Mouse (Mus musculus): ENCODE results near the gene Rps6ka5.
A peak's percentile ranks its signal among the peaks of the same experiment; 100 is the strongest.

Rps6ka5 gene

GRCm38 (mm10) chr12:100530871-100531270 lies 195.9 kb downstream of the Rps6ka5 start:
- no peak for DNase-seq (ENCODE audit: low spot score in 2 of 2)

GRCm38 (mm10) chr12:100529651-100530050 lies 197.1 kb downstream of the Rps6ka5 start:
- DNase-seq (ENCODE audit: low spot score in 2 of 2), result no peak

DNA sequence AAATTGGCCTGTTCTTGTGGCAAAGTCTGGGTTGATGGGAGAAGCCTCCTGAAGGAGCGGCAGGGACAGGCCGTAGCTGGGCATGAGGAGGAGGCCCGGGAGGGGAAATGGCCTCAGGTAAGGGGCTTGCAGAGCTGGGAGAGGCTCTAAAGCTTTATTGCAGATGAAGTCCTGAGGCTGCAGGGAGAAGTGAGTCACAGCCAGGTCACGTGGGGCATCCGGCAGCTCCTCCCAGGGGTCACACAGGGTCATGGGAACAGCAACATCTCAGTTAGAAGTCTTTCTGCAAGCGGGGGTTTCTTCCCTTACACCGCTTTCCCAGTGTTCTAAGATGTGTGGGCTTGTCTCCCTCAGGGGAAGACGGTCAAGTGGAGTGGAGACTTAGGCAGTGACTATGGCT lies 197.6 kb downstream of the Rps6ka5 start:
- DNase-seq (ENCODE audit: low spot score in 2 of 2), result no peak

- no peak for DNase-seq (ENCODE audit: low spot score in 2 of 2)
Observed at GRCm38 (mm10) chr12:100528246-100528645, 198.5 kb downstream of the Rps6ka5 start.

DNA sequence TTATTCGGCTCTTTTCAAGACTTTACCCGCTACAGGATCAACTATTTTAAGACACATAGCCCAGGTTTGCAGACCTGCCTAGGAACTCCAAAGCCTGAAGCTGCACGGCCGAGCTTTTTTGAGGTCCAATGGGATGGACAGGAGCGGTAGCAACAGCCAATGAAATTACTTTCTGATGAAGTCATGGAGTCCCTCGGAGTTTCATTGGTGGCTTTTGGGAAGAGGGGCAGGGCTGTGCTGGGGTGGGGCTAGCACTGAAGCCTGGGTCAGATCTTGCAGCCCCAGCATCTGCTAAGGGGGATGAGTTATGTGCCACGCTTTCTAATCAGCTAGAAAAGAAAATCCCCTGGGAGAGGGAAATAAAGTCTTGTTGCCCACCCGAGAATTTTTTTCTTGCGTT lies 199.0 kb downstream of the Rps6ka5 start:
- DNase-seq (ENCODE audit: low spot score in 2 of 2), result peak; percentile 73 to 76

GRCm38 (mm10) chr12:100527241-100527640 lies 199.5 kb downstream of the Rps6ka5 start:
- DNase-seq (ENCODE audit: low spot score in 2 of 2), result no peak

- no peak for DNase-seq (ENCODE audit: low spot score in 2 of 2)
Observed at GRCm38 (mm10) chr12:100525939-100526338, 200.8 kb downstream of the Rps6ka5 start.

- peak in 1 of 2 experiments; percentile 28 for DNase-seq (ENCODE audit: low spot score in 2 of 2)
Observed at GRCm38 (mm10) chr12:100520794-100521186, 206.0 kb downstream of the Rps6ka5 start, which contains the start of gene Ttc7b. Ttc7b (minus strand) TSS chr12:100520826.

DNA sequence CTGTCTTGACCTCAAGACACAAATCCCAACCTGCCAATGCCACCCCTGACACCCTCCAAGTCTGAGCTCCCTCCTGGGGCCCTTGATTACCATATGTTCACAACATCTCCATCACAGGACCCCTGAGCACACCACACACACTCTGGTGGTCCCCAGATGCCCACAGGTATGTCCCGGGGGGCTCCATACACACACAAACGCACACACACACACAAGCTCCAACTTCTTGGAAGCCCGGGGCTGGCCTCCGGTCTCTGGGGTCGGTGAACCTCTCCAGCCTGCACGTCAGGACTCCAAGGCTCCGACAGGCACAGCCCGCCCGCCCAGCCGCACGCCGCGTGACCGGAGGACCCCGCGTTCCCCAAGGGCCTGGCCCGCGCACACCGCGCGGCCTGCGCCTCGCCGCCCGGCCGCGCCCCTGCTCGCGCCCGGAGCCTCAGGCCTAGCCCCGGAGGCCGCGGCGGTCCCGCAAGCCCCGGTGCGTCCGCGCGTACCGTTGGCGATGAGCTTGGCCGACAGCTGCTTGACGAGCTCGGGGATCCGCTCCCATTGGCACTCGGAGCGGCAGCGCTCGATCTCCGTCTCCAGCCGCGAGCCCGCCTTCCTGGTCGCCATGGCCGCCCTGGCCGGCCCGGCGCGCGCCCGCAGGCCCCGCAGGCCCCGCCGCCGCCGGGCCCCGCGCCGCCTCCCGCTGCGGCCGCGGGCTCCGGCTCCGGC lies 206.5 kb downstream of the Rps6ka5 start:
- DNase-seq (ENCODE audit: low spot score in 2 of 2), result peak in 1 of 2 experiments; percentile 40

- DNase-seq (ENCODE audit: low spot score in 2 of 2), result no peak
Observed at GRCm38 (mm10) chr12:100519684-100520076, 207.1 kb downstream of the Rps6ka5 start.

DNA sequence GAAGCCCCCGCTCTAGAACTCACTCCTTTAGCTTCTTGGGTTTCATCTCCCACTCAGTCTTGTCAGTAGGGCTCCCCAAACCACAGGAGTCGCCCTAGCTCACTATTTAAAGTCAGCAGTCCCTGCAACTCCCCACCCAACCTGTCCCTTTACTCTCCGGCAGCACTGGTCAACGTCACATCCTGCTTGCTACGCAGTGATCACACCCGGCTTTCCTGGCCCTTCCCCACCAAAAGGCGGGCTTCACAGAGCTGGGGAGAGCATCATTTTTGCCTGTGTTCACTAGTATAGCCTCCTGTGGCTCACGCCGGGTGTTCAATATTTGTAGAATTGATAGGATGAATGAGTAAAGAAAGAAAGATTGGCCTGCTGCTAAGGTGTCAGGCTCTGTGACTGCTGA lies 209.4 kb downstream of the Rps6ka5 start:
- no peak for DNase-seq (ENCODE audit: low spot score in 2 of 2)

- DNase-seq (ENCODE audit: low spot score in 2 of 2), result no peak
Observed at GRCm38 (mm10) chr12:100516161-100516838, 210.5 kb downstream of the Rps6ka5 start.

DNA sequence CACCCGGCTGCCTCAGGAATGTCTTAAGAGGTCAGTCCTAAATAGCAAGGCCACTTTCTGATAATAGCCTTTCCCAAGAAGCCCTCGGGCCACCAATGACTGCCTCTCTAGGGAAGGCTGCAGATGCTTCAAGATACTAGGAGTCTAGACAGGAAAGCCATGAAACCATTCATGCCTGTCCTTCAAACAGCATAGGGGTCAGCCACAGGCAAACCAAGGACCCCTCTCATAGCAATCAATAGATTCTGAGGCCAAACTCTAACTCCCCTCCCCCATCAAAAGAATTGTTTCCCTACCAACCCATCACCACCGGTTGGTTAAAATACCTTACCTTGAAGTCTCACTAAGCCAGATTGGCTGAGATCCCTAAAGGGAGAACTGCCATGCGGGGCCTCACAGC lies 211.3 kb downstream of the Rps6ka5 start:
- DNase-seq (ENCODE audit: low spot score in 2 of 2), result no peak

DNA sequence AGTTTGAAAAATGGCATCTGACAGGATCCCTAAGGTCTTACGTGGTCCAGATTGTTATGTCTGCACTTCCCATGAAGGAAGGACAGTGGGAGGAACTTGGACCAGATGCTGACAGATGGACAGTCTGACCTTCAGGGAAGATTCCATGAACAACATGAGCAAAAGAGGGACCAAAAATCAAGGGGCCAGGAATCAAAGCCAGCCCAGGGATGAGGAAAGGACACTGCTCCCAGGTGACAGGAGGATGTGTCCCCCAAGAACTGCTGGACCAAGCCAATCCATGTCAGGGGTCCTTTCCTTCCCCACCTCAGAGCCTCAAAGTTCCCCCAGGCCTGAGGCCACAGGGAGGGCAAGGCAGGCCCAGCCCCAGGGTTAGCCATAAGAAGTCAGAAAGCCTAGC lies 212.2 kb downstream of the Rps6ka5 start:
- no peak for DNase-seq (ENCODE audit: low spot score in 2 of 2)

- no peak for DNase-seq (ENCODE audit: low spot score in 2 of 2)
Observed at GRCm38 (mm10) chr12:100513131-100513530, 213.7 kb downstream of the Rps6ka5 start.

DNA sequence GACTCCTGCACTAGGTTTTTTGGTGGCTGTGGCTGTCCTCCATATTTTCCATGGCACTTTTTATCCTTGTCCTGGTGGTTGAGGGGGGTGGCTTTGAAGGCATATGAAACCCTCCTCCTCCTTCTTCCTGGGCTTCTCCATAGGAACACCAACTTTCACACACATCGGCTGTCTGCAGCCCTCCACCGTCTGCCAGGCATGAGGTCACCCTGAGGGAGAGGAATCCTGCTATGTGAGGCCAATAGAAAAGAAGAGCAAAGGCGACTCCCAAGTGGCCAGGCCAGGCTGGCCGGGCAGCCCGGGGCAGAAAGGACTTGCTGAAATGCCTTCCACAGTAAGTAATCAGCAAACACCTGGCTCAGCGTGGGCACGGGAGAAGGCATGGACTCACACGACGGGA lies 214.1 kb downstream of the Rps6ka5 start:
- DNase-seq (ENCODE audit: low spot score in 2 of 2), result no peak

GRCm38 (mm10) chr12:100509615-100510282 lies 217.0 kb downstream of the Rps6ka5 start:
- no peak for DNase-seq (ENCODE audit: low spot score in 2 of 2)

DNA sequence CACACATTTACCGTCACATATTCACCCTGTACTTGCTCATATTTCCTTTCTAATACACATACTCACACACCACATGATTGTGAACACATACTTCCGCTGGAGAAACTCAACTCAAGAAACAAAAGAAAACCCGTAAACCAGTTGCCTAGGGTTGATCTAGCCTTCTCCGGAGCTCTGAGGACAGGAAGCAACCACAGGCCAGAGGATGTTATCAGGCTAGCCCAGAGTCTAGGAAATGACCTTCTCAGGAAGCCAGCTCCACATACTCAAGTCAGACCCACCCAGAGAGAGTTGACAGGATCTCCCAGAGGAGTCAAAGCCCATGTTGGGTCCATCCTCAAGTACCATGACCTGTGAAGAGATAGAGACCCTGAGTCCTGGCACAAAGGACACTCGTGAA lies 218.1 kb downstream of the Rps6ka5 start:
- no peak for DNase-seq (ENCODE audit: low spot score in 2 of 2)

- no peak for DNase-seq (ENCODE audit: low spot score in 2 of 2)
Observed at GRCm38 (mm10) chr12:100505484-100505883, 221.3 kb downstream of the Rps6ka5 start.

DNA sequence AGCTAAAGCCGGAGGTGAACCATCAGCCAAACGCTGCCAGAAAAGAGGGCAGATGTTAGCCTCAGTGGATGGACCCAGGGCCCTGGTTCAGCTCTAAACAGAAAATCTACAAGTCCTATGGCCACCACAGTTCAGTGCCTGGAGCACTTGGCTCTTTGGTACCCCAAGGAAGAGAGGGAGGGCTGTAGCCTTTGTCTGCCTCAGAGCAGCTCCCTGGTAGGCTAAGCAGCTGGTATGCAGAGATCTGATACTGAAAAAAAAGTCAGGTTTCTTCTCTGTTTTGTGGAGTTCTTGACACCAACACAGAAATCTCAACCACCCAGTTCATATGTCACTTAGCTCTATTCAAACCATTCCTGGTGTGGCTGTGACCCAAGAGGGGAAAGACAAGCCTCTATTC lies 222.2 kb downstream of the Rps6ka5 start:
- DNase-seq (ENCODE audit: low spot score in 2 of 2), result no peak

GRCm38 (mm10) chr12:100503659-100504058 lies 223.1 kb downstream of the Rps6ka5 start:
- DNase-seq (ENCODE audit: low spot score in 2 of 2), result no peak

GRCm38 (mm10) chr12:100502544-100502943 lies 224.2 kb downstream of the Rps6ka5 start:
- no peak for DNase-seq (ENCODE audit: low spot score in 2 of 2)

- DNase-seq (ENCODE audit: low spot score in 2 of 2), result no peak
Observed at GRCm38 (mm10) chr12:100501261-100501660, 225.5 kb downstream of the Rps6ka5 start.
